Mouse (Mus musculus) CH12.LX (cell line): Measurements from ENCODE around the gene Enkur.

ENCODE experiments used
- CTCF ChIP-seq, 2 experiments: IDR thresholded peaks in 1 of 2; conservative IDR thresholded peaks in 1 of 2; 2 replicates each; pipeline ENCODE4 v1.5.1; 2011 to 2012; ENCODE audit warnings: low read depth in 2 of 2, low read length in 2 of 2, improper control_type of control experiment in 1 of 2, inconsistent platforms in 1 of 2, mild to moderate bottlenecking in 1 of 2, moderate library complexity in 1 of 2
- MAX ChIP-seq: IDR thresholded peaks from 2 replicates; pipeline ENCODE4 v1.6.1; 2011; ENCODE audit warnings: low read length, improper control_type of control experiment

- no peak for TF ChIP-seq CTCF (conservative IDR thresholded peaks at IDR 0.05 in 1 of 2, IDR thresholded peaks at IDR 0.05 in 1 of 2; ENCODE audit: low read depth in 2 of 2, low read length in 2 of 2)
- no peak for TF ChIP-seq MAX
These were observed 26.0 kb downstream of the Enkur start for GRCm38 (mm10) chr2:21179136-21179535.
